Mouse (Mus musculus) heart, embryonic 14.5 days (tissue): ENCODE data around the gene Fam53b. TPM values are rescaled to one million over a fixed set of nuclear protein-coding genes. Genes with fewer than 3 reads are reported as not detected.

Experiments
- ATAC-seq: fragments of 200-750 bp; cut with Nextera tagmentation; 2 replicates; pipeline ENCODE4 v1.8.0; 2017; ENCODE audit warnings: low read depth, moderate TSS enrichment; ENCODE audit not compliant: insufficient number of reproducible peaks, insufficient read depth, low FRiP score
- H3K27ac ChIP-seq, 2 experiments: fragments of 200-500 bp in 1 of 2; fragments of 300-500 bp in 1 of 2; sonication (generic) in 1 of 2; replicated peaks in 1 of 2; 2 replicates each; pipeline ENCODE4 v1.5.1; 2012 to 2014; ENCODE audit warnings: low read depth in 2 of 2, low read length in 2 of 2, control low read depth in 1 of 2, mild to moderate bottlenecking in 1 of 2, mixed read lengths in 1 of 2; ENCODE audit not compliant: control insufficient read depth in 1 of 2, insufficient read depth in 1 of 2
- H3K27me3 ChIP-seq: fragments of 300-500 bp; sonication (generic); 2 replicates; pipeline ENCODE4 v1.6.1; 2014; ENCODE audit warnings: mild to moderate bottlenecking, low read length, control low read depth; ENCODE audit not compliant: control insufficient read depth, insufficient read depth
- H3K36me3 ChIP-seq: fragments of 300-500 bp; sonication (generic); 2 replicates; pipeline ENCODE4 v1.6.1; 2014; ENCODE audit warnings: mild to moderate bottlenecking, control low read depth, low read length, mixed read lengths; ENCODE audit not compliant: control insufficient read depth, insufficient read depth
- H3K4me1 ChIP-seq, 2 experiments: fragments of 200-500 bp in 1 of 2; fragments of 300-500 bp in 1 of 2; sonication (generic) in 1 of 2; 2 replicates each; pipeline ENCODE4 v1.6.1; 2012 to 2014; ENCODE audit warnings: low read length in 2 of 2, control low read depth in 1 of 2, mixed read lengths in 1 of 2; ENCODE audit not compliant: control insufficient read depth in 2 of 2, insufficient read depth in 2 of 2
- H3K4me2 ChIP-seq: fragments of 300-500 bp; sonication (generic); 2 replicates; pipeline ENCODE4 v1.6.1; 2014; ENCODE audit warnings: mild to moderate bottlenecking, low read length
- H3K4me3 ChIP-seq, 2 experiments: fragments of 200-500 bp in 1 of 2; fragments of 300-500 bp in 1 of 2; sonication (generic) in 1 of 2; 2 replicates each; pipeline ENCODE4 v1.5.1; 2012 to 2014; ENCODE audit warnings: low read length in 2 of 2, mild to moderate bottlenecking in 2 of 2, control low read depth in 1 of 2, low read depth in 1 of 2, moderate library complexity in 1 of 2; ENCODE audit not compliant: control insufficient read depth in 1 of 2, insufficient read depth in 1 of 2
- H3K9ac ChIP-seq: fragments of 300-500 bp; sonication (generic); 2 replicates; pipeline ENCODE4 v1.6.1; 2014; ENCODE audit warnings: mild to moderate bottlenecking, low read length
- H3K9me3 ChIP-seq: fragments of 300-500 bp; sonication (generic); 2 replicates; pipeline ENCODE4 v1.6.1; 2016; ENCODE audit warnings: low read length, control low read depth; ENCODE audit not compliant: control insufficient read depth
- WGBS: fragments of 180-500 bp; shearing (Covaris S2); extraction: QIAGEN DNeasy Blood & Tissue Kit; methylation state at CpG from one replicate; pipeline ENCODE4 v1.1.7; 2014; 5-methylcytosine and 5-hydroxymethylcytosine counted together
- polyA plus RNA-seq: library from polyadenylated mRNA; unstranded; fragments of >200 nt; fragmentation: Nextera tagmentation; extraction: Ambion mirVana; gene quantifications from 2 replicates; pipeline ENCODE4 v1.2.1, GENCODE M21; 2014

The Fam53b gene
- polyA plus RNA-seq, 1 experiment from 2014 or later = 15.4 TPM

DNA sequence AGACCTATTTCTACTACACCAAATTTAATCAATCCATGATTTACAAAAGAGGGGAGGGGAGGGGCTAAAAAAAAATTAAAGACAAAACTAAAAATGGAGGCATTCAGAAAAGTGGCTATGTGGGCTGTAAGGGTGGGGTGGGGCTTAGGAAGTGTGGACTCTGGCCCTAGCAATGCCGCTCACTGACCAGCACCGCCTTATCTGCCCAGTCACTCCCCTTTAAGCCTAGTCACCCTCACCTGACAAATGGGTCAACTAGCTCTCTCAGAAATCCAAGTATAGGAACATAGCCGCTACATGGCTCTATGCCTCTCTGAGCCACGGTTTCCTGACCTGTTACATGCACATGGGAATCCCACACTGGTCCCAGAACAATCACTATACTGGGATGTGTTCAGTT, 26.7 kb downstream of the Fam53b start:
- H3K27ac ChIP-seq = peak overlapping the region; percentile 73; a peak in 3 of 4 replicates
- H3K36me3 ChIP-seq = no peaks in the 10 kb centered on the region
- H3K9me3 ChIP-seq = no peaks in the 10 kb centered on the region
- no peak overlapping the region for H3K4me3 ChIP-seq
- H3K27me3 ChIP-seq = no peaks in the 10 kb centered on the region
- ATAC-seq = no peak
- H3K4me1 ChIP-seq = peaks cover 29 to 55% of the 10 kb centered on the region in 2 experiments
- no peak overlapping the region for H3K9ac ChIP-seq
- 73% methylated on average over 4 of the region's 4 CpGs for WGBS
- no peak overlapping the region for H3K4me2 ChIP-seq

DNA sequence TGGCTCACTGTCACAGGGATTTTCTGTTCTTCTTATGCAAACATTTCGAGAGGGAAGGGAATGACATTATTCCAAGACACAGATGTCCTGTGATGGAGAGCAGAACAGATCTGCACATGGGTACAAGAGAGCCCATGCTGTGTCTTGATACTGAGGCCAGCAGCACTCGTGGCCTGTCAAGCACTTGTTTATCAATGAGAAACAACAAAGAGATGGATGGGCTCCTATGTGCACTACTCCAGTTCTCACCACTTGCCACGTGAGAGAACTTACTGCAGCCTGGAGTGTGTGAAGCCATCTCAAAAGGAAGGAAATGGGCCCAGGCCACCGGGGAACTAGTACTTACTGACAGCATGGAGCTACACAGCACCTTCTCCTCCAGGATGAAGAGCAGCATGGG, 27.2 kb downstream of the Fam53b start:
- Histone ChIP-seq H3K9ac (peak overlapping the region; percentile 4; the same call in 1 of the 2 replicates), H3K4me3 (no peak overlapping the region), H3K9me3 (no peaks in the 10 kb centered on the region), H3K27me3 (no peaks in the 10 kb centered on the region), H3K27ac (peak overlapping the region; percentile 73), H3K4me1 (peaks cover 34 to 60% of the 10 kb centered on the region in 2 experiments), H3K4me2 (peak overlapping the region; percentile 2; the same call in 1 of the 2 replicates), H3K36me3 (no peaks in the 10 kb centered on the region)
- 12% methylated on average over 4 of the region's 4 CpGs for WGBS
- ATAC-seq = no peak

DNA sequence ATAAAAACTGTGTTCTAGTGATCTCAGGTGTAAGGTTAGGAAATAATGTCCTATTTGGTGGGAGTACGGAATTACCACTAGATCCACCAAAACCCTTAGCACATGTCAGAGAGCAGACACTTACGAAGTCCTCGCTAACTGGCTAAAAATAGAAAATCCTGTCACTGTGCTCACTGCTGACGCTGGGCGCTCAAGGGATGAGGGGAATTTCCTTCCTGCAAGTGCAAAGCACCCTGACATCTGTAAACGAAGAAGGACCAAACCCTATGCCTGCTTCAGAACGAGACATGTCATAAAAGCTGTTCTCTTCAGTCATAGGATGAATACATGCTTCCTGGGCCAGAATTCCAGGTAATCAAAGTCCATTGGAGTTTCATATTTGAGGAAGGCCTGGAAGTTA, 27.7 kb downstream of the Fam53b start:
- WGBS = 3% methylated on average over 7 of the region's 7 CpGs
- no peaks in the 10 kb centered on the region for H3K27me3 ChIP-seq
- H3K27ac ChIP-seq = peak overlapping the region; percentile 73
- peak overlapping the region; percentile 4; the same call in 1 of the 2 replicates for H3K9ac ChIP-seq
- no peak for ATAC-seq
- no peaks in the 10 kb centered on the region for H3K9me3 ChIP-seq
- peaks cover 39 to 65% of the 10 kb centered on the region in 2 experiments for H3K4me1 ChIP-seq
- peak overlapping the region; percentile 2; the same call in 1 of the 2 replicates for H3K4me2 ChIP-seq
- no peaks in the 10 kb centered on the region for H3K36me3 ChIP-seq
- H3K4me3 ChIP-seq = no peak overlapping the region

DNA sequence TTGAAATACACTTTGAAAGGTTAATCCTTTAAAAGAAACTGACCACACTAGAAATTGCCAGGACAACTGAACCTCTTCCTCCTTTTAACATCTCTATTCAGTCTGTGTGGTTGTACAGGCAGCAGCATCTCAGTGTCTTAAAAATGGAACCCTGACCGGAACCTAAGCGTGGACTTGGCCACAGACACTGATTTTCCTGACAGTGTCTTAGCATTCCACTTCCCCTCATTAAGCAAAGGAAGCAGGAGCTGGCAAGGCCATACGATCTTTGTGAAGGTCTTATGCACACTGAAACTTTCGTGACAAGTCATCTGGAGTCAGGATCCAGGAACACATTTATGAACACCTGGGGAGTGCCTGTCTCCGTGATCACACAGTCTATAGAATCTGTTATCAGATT, 29.6 kb downstream of the Fam53b start:
- Histone ChIP-seq H3K36me3 (0 out of 2 replicates have a peak, but pooled peaks cover under 1% of the 10 kb centered on the region), H3K4me1 (peaks cover 47 to 78% of the 10 kb centered on the region in 2 experiments), H3K9ac (no peak overlapping the region), H3K4me2 (no peak overlapping the region), H3K9me3 (no peaks in the 10 kb centered on the region), H3K4me3 (no peak overlapping the region), H3K27ac (no peak overlapping the region), H3K27me3 (no peaks in the 10 kb centered on the region)
- WGBS = 65% methylated on average over 5 of the region's 5 CpGs
- no peak for ATAC-seq

DNA sequence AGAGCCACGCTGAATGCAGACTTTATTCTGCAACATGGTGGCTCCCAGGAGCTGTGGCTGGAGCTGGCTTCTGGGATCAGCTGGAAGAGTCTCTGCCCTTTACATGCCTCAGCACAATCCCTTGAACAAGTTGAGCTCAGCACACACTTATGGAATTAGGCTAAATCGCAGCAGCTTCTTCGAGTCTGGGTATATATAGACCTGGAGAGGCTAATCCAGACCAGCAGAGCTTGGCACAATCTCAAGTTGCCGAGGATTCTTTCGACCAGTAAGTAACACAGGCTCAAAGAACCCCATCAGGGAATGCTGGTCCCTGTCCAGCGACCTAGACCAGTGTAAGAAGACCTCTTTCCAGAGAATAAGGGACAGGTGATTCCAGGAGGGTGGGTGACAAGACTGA, 31.8 kb downstream of the Fam53b start:
- Histone ChIP-seq H3K27ac (peak overlapping the region; percentile 9 to 64; a peak in 3 of 4 replicates), H3K4me2 (no peak overlapping the region), H3K36me3 (peaks cover 13% of the 10 kb centered on the region), H3K9me3 (no peaks in the 10 kb centered on the region), H3K27me3 (no peaks in the 10 kb centered on the region), H3K9ac (peak overlapping the region; percentile 27; the same call in 1 of the 2 replicates), H3K4me1 (peaks cover 47 to 70% of the 10 kb centered on the region in 2 experiments), H3K4me3 (no peak overlapping the region)
- ATAC-seq = no peak
- WGBS = 32% methylated on average over 6 of the region's 6 CpGs

DNA sequence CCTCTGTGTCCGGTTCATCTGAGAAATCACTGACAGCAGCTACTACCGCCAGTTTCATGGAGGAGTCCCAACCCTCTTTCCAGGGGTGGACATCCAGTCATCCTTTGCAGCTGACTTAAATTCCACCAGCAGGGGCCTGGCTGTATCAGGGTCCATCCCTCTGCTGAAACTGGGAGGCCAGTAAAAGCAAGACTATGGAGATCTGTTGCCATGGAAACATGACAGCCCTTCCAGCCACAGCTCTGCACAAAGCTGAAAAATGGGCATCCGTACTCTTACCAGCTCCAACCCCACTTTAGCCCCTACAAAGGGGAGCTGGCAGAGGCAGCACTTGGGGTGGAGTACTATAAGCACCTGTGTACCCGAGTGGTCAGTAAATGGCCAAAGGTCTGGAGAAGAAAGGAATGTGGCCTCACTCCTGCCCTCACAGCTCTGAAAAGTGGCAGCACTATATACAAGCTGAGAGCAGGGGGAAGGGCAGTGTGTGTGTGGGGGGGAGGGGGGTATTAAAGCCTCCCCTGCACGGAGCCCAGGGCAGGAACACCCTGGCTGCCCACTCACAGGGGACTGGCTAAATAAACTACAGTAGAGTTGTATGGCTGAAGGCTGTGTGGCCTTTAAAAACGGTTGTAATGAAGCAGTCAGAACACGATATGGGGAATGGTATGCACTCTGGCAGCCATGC, 32.4 kb downstream of the Fam53b start:
- no peak overlapping the region for H3K4me3 ChIP-seq
- H3K9ac ChIP-seq = peak overlapping the region; percentile 27; the same call in 1 of the 2 replicates
- H3K4me1 ChIP-seq = peaks cover 41 to 70% of the 10 kb centered on the region in 2 experiments
- WGBS = 42% methylated on average over 7 of the region's 7 CpGs
- H3K9me3 ChIP-seq = no peaks in the 10 kb centered on the region
- H3K36me3 ChIP-seq = peaks cover 18% of the 10 kb centered on the region
- no peak overlapping the region for H3K4me2 ChIP-seq
- no peak for ATAC-seq
- H3K27me3 ChIP-seq = no peaks in the 10 kb centered on the region
- H3K27ac ChIP-seq = peak overlapping the region; percentile 9 to 64; a peak in 3 of 4 replicates

DNA sequence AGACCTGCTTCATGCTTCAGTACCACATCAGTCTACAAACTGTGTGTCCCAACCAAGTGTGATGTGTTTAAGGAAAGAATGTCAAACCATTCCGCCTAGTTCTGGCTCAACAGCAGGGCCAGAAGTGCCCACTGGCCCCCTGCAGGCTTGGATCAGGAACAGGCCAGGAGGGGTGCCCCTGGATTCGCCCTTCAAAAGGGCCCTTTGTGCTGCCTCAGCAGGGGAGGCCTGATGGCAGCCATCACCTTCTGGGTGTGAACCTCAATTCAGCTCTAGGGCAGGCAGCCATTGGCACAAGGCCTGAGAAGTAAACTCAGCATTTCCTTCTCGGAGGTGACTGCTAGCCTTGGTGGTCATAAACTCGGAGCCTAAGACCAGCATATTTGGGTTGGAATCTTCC, 33.1 kb downstream of the Fam53b start:
- Histone ChIP-seq H3K9me3 (no peaks in the 10 kb centered on the region), H3K9ac (no peak overlapping the region), H3K4me1 (peaks cover 38 to 68% of the 10 kb centered on the region in 2 experiments), H3K4me2 (no peak overlapping the region), H3K27me3 (no peaks in the 10 kb centered on the region), H3K36me3 (peaks cover 19% of the 10 kb centered on the region), H3K4me3 (no peak overlapping the region), H3K27ac (peak overlapping the region in 1 of 2 experiments; percentile 64; a peak in 2 of 4 replicates)
- no peak for ATAC-seq
- WGBS = 62% methylated on average over 4 of the region's 4 CpGs
